Mouse (Mus musculus) adrenal gland, adult (tissue): ENCODE data around the gene Hhipl2.

Experiments
- DNase-seq, 2 experiments: peaks; one replicate each; pipeline ENCODE4 v3.0.0; 2022 to 2023; ENCODE audit warnings: low spot score in 1 of 2; ENCODE audit not compliant: inconsistent age in 2 of 2

The Hhipl2 gene

GRCm38 (mm10) chr1:183453066-183453465 is 35.1 kb downstream of the Hhipl2 start:
- no peak for DNase-seq
